Comparison of ENCODE assay signal across 30 mouse cellular contexts in genomic region chr16:57211037-57211436, GRCm38 (mm10). TPM values are rescaled to one million over a fixed set of nuclear protein-coding genes. Genes with fewer than 3 reads are reported as not detected.
DNase-seq lines count a peak whose midpoint lies in the region; ATAC-seq and TF ChIP-seq lines count a peak whose summit lies in the region.
"Had no signal": no experiment of that assay in that cellular context is flagged by ENCODE, and none has a peak within 500 bp of the region (broad histone marks: within the 10 kb centered on the region; RNA-seq: fewer than 3 reads in every experiment).

No protein-coding gene starts in this region.

- no peak for TF ChIP-seq POLR2A in MEL (IDR thresholded peaks at IDR 0.05; ENCODE audit: control insufficient read depth in 1 of 2, insufficient read depth in 1 of 2, low read depth in 1 of 2, low read length in 2 of 2, poor library complexity in 1 of 2)

- H3K4me1 ChIP-seq in MEL (ENCODE audit: control insufficient read depth in 1 of 2, insufficient read depth in 2 of 2, low read length in 2 of 2), result peaks cover 6 to 8% of the 10 kb centered on the region in 2 experiments
- H3K4me1 ChIP-seq: embryonic facial prominence, embryonic 12.5 days; hindbrain, embryonic 12.5 days; intestine, embryonic 15.5 days; liver, embryonic 15.5 days; neural tube, embryonic 13.5 days had no signal

- peaks cover 0 to 5% of the 10 kb centered on the region in 2 experiments for H3K36me3 ChIP-seq in MEL (ENCODE audit: control insufficient read depth in 1 of 2, insufficient read depth in 2 of 2, low read length in 2 of 2)

- no peak overlapping the region for H3K9ac ChIP-seq in MEL (ENCODE audit: control insufficient read depth, low read depth, low read length, poor library complexity, severe bottlenecking)
- H3K9ac ChIP-seq: embryonic facial prominence, embryonic 12.5 days; hindbrain, embryonic 12.5 days; intestine, embryonic 15.5 days; liver, embryonic 15.5 days; neural tube, embryonic 13.5 days had no signal

- H3K79me2 ChIP-seq in MEL (ENCODE audit: control insufficient read depth, insufficient read depth, low read length, poor library complexity), result no peaks in the 10 kb centered on the region

- TF ChIP-seq RAD21 in MEL (IDR thresholded peaks at IDR 0.05; ENCODE audit: low read depth, low read length), result no peak

- no peak for TF ChIP-seq CTCF in MEL (IDR thresholded peaks at IDR 0.05 in 2 of 3, conservative IDR thresholded peaks at IDR 0.05 in 1 of 3; ENCODE audit: control insufficient read depth in 1 of 3, insufficient read depth in 1 of 3, low read depth in 2 of 3, low read length in 3 of 3, poor library complexity in 1 of 3, severe bottlenecking in 1 of 3)

- no peak for TF ChIP-seq EP300 in MEL (IDR thresholded peaks at IDR 0.05; ENCODE audit: low read depth in 1 of 2, low read length in 2 of 2)

- no peak overlapping the region for H3K27ac ChIP-seq in MEL (ENCODE audit: control insufficient read depth, low read depth, low read length)
- H3K27ac ChIP-seq: embryonic facial prominence, embryonic 12.5 days; gastrocnemius, adult 2 months; hindbrain, embryonic 12.5 days; hindbrain, postnatal 0 days; intestine, embryonic 15.5 days; kidney, postnatal 0 days; liver, embryonic 15.5 days; neural tube, embryonic 13.5 days had no signal

- no peaks in the 10 kb centered on the region for H3K27me3 ChIP-seq in MEL (ENCODE audit: control insufficient read depth in 1 of 2, insufficient read depth in 2 of 2, low read length in 2 of 2)
- H3K27me3 ChIP-seq: embryonic facial prominence, embryonic 12.5 days; hindbrain, embryonic 12.5 days; intestine, embryonic 15.5 days; liver, embryonic 15.5 days; neural tube, embryonic 13.5 days; Patski had no signal

- H3K9me3 ChIP-seq in MEL (replicated peaks; ENCODE audit: insufficient read depth, low read length), result no peaks in the 10 kb centered on the region
- H3K9me3 ChIP-seq: embryonic facial prominence, embryonic 12.5 days; hindbrain, embryonic 12.5 days; intestine, embryonic 15.5 days; liver, embryonic 15.5 days; neural tube, embryonic 13.5 days had no signal

- ATAC-seq in common myeloid progenitor, adult 5-6 weeks (replicated peaks; ENCODE audit: low read depth, poor library complexity, severe bottlenecking), result peak; percentile 45
- ATAC-seq in megakaryocyte, adult 5-6 weeks (ENCODE audit: poor library complexity, severe bottlenecking), result peak; percentile 89
- ATAC-seq: forebrain, embryonic 14.5 days; hindbrain, postnatal 0 days; intestine, embryonic 15.5 days; Patski had no signal

- no peak overlapping the region for H3K4me3 ChIP-seq in MEL (ENCODE audit: control insufficient read depth in 1 of 2, insufficient read depth in 1 of 2, low read depth in 2 of 2, low read length in 2 of 2)
- H3K4me3 ChIP-seq: embryonic facial prominence, embryonic 12.5 days; gastrocnemius, adult 2 months; hindbrain, embryonic 12.5 days; intestine, embryonic 15.5 days; liver, embryonic 15.5 days; neural tube, embryonic 13.5 days had no signal

- DNase-seq in 416B (ENCODE audit: low read depth), result peak; percentile 63
- DNase-seq in MEL (ENCODE audit: low read depth, low spot score), result peak; percentile 66
- DNase-seq in lung, adult 18-20 months, result no peak
- DNase-seq in retina, embryonic 14.5 days (ENCODE audit: low spot score), result no peak
- DNase-seq in left cerebral cortex, adult 11 months (ENCODE audit: low spot score), result no peak
- no peak for DNase-seq in urinary bladder, adult 18-20 months (ENCODE audit: low spot score in 2 of 2)
- DNase-seq: adrenal gland, postnatal 14 days; B cell, adult 2 months; cerebellum, adult 2 months; cerebellum, postnatal 25 days; embryo, embryonic 11 days; gastrocnemius, adult 2 months; gastrocnemius, postnatal 36 days; kidney, adult 2 months; liver; lung, postnatal 4 days; right cerebral cortex, postnatal 25 days; spleen, adult 18-20 months; thymus, postnatal 36 days had no signal

TF ChIP-seq in MEL, 35 proteins besides CTCF, POLR2A, EP300 and RAD21:
- TF ChIP-seq MAFK (IDR thresholded peaks at IDR 0.05; ENCODE audit: borderline replicate concordance, low read depth, low read length), result no peak
- TF ChIP-seq KAT2A (conservative IDR thresholded peaks at IDR 0.05; ENCODE audit: low read depth, low read length), result no peak
- no peak for TF ChIP-seq MXI1 (IDR thresholded peaks at IDR 0.05; ENCODE audit: low read depth, low read length)
- no peak for TF ChIP-seq ELF1 (IDR thresholded peaks at IDR 0.05; ENCODE audit: low read depth, low read length)
- no peak for TF ChIP-seq USF1 (IDR thresholded peaks at IDR 0.05; ENCODE audit: low read depth, low read length)
- no peak for TF ChIP-seq SIN3A (IDR thresholded peaks at IDR 0.05; ENCODE audit: low read length)
- no peak for TF ChIP-seq ZKSCAN1 (IDR thresholded peaks at IDR 0.05; ENCODE audit: low read depth, low read length)

RNA-seq across cellular contexts. Expression of gene Tbc1d23, which starts 20.3 kb away (rescaled TPM):
- total RNA-seq in MEL (2012; rRNA removed), result 15.7 and 16.9 TPM in 2 replicates
- polyA plus RNA-seq in MEL (2012; ENCODE audit: insufficient read depth in 1 of 2, insufficient read length in 2 of 2, low read depth in 1 of 2, low replicate concordance in 2 of 2, missing spikeins in 1 of 2), result 10 to 100 TPM in 1 of 2 experiments, not detected in 1; 18.1 TPM
- 34.9 and 73.0 TPM in 2 replicates for total RNA-seq in common myeloid progenitor, adult 5-6 weeks (2017)
- 60.3 and 71.3 TPM in 2 replicates for total RNA-seq in megakaryocyte, adult 5-6 weeks (2015)
- 69.3 and 70.1 TPM in 2 replicates for total RNA-seq in megakaryocyte, adult 5-6 weeks (2017)

RNA-seq across cellular contexts. Expression of gene Nit2, which starts 43.9 kb away (rescaled TPM):
- 32.2 and 33.6 TPM in 2 replicates for total RNA-seq in MEL (2012; rRNA removed)
- polyA plus RNA-seq in MEL (2012; ENCODE audit: insufficient read depth in 1 of 2, insufficient read length in 2 of 2, low read depth in 1 of 2, low replicate concordance in 2 of 2, missing spikeins in 1 of 2), result 10 to 100 TPM in 1 of 2 experiments, not detected in 1; 38.9 TPM
- total RNA-seq in common myeloid progenitor, adult 5-6 weeks (2017), result 33.5 and 37.7 TPM in 2 replicates
- 17.1 and 17.6 TPM in 2 replicates for total RNA-seq in megakaryocyte, adult 5-6 weeks (2015)
- total RNA-seq in megakaryocyte, adult 5-6 weeks (2017), result 11.5 and 13.3 TPM in 2 replicates

Comparison
In these comparisons a context has a peak if more than half of its experiments do, and no peak if none do; other contexts are left out.
1. DNase-seq: peak in 416B (single experiment) and MEL (single experiment); none in lung, adult 18-20 months (0 of 2), retina, embryonic 14.5 days (single experiment), left cerebral cortex, adult 11 months (single experiment) and urinary bladder, adult 18-20 months (0 of 2).